Mouse (Mus musculus): ENCODE measurements around the gene Pard3b. TPM values are rescaled to one million over a fixed set of nuclear protein-coding genes. Genes with fewer than 3 reads are reported as not detected.

Gene Pard3b
- polyA plus RNA-seq, 1 experiment: 3.4 TPM

GRCm38 (mm10) chr1:62624836-62625235, 986.2 kb downstream of the Pard3b start:
- Histone ChIP-seq H3K27ac (ENCODE audit: insufficient read depth, low read depth, low read length) (no peak overlapping the region), H3K4me1 (ENCODE audit: control insufficient read depth, insufficient read depth, low read length) (no peaks in the 10 kb centered on the region), H3K4me3 (ENCODE audit: insufficient read depth, low read depth, low read length) (no peak overlapping the region), H3K36me3 (ENCODE audit: control insufficient read depth, insufficient read depth, low read length) (no peaks in the 10 kb centered on the region), H3K27me3 (replicated peaks; ENCODE audit: control insufficient read depth, insufficient read depth, low read length) (no peaks in the 10 kb centered on the region)
- 90% methylated on average over 6 of the region's 6 CpGs for WGBS
- no peak for DNase-seq
- no peak for TF ChIP-seq POLR2A (IDR thresholded peaks at IDR 0.05; ENCODE audit: low read depth, low read length)
- no peak for TF ChIP-seq CTCF (conservative IDR thresholded peaks at IDR 0.05; ENCODE audit: insufficient read depth, insufficient read length, low read depth, low read length)

GRCm38 (mm10) chr1:62625332-62625731, 986.7 kb downstream of the Pard3b start:
- Histone ChIP-seq H3K27ac (ENCODE audit: insufficient read depth, low read depth, low read length) (no peak overlapping the region), H3K4me3 (ENCODE audit: insufficient read depth, low read depth, low read length) (no peak overlapping the region), H3K4me1 (ENCODE audit: control insufficient read depth, insufficient read depth, low read length) (no peaks in the 10 kb centered on the region), H3K27me3 (replicated peaks; ENCODE audit: control insufficient read depth, insufficient read depth, low read length) (no peaks in the 10 kb centered on the region), H3K36me3 (ENCODE audit: control insufficient read depth, insufficient read depth, low read length) (no peaks in the 10 kb centered on the region)
- 76% methylated on average over 4 of the region's 4 CpGs for WGBS
- no peak for DNase-seq
- no peak for TF ChIP-seq POLR2A (IDR thresholded peaks at IDR 0.05; ENCODE audit: low read depth, low read length)
- TF ChIP-seq CTCF (conservative IDR thresholded peaks at IDR 0.05; ENCODE audit: insufficient read depth, insufficient read length, low read depth, low read length): no peak

DNA sequence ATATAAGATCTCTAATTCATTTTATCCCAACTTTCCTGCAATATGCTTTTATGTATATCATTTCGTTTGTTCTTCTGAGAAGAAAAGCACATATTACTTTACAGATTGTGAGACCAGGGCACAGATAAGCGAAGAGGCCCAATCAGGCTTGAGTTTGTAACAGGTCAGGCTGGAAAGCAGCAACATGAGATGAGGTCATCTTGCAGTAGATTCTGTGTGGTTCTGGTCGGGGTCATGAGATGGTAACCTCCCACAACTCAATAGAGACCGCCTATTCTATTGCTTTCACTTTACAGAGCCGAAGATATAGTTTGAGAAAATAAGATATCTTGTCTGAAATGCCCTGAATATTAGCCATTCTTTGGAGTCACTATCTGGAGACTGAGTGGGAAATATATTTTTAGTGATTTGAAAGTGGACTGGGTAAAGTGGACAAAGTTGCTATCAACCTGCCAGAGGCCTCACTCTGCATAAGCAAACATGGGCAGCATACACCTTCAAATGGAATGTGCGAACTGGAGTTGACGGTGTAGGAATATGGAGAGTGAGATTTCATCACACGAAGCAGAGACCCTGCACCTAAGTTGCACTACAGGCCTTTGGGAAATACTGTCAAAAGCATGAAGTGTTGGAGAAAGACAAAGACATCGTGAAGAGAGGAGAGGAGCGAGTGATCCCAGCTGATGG, 987.3 kb downstream of the Pard3b start:
- Histone ChIP-seq H3K27ac (ENCODE audit: insufficient read depth, low read depth, low read length) (no peak overlapping the region), H3K27me3 (replicated peaks; ENCODE audit: control insufficient read depth, insufficient read depth, low read length) (no peaks in the 10 kb centered on the region), H3K4me1 (ENCODE audit: control insufficient read depth, insufficient read depth, low read length) (no peaks in the 10 kb centered on the region), H3K4me3 (ENCODE audit: insufficient read depth, low read depth, low read length) (no peak overlapping the region), H3K36me3 (ENCODE audit: control insufficient read depth, insufficient read depth, low read length) (no peaks in the 10 kb centered on the region)
- TF ChIP-seq POLR2A (IDR thresholded peaks at IDR 0.05; ENCODE audit: low read depth, low read length) (no peak), CTCF (conservative IDR thresholded peaks at IDR 0.05; ENCODE audit: insufficient read depth, insufficient read length, low read depth, low read length) (no peak)
- DNase-seq: no peak
- WGBS: 92% methylated on average over 10 of the region's 10 CpGs

- H3K27me3 ChIP-seq (replicated peaks; ENCODE audit: control insufficient read depth, insufficient read depth, low read length): no peaks in the 10 kb centered on the region
- no peak overlapping the region for H3K27ac ChIP-seq (ENCODE audit: insufficient read depth, low read depth, low read length)
- H3K36me3 ChIP-seq (ENCODE audit: control insufficient read depth, insufficient read depth, low read length): no peaks in the 10 kb centered on the region
- H3K4me1 ChIP-seq (ENCODE audit: control insufficient read depth, insufficient read depth, low read length): no peaks in the 10 kb centered on the region
- no peak for TF ChIP-seq POLR2A (IDR thresholded peaks at IDR 0.05; ENCODE audit: low read depth, low read length)
- no peak for TF ChIP-seq CTCF (conservative IDR thresholded peaks at IDR 0.05; ENCODE audit: insufficient read depth, insufficient read length, low read depth, low read length)
- 66% methylated on average over 1 of the region's 1 CpGs for whole genome bisulfite sequencing
- no peak for DNase-seq
- no peak overlapping the region for H3K4me3 ChIP-seq (ENCODE audit: insufficient read depth, low read depth, low read length)
Observed at GRCm38 (mm10) chr1:62629952-62630351, 991.3 kb downstream of the Pard3b start.

DNA sequence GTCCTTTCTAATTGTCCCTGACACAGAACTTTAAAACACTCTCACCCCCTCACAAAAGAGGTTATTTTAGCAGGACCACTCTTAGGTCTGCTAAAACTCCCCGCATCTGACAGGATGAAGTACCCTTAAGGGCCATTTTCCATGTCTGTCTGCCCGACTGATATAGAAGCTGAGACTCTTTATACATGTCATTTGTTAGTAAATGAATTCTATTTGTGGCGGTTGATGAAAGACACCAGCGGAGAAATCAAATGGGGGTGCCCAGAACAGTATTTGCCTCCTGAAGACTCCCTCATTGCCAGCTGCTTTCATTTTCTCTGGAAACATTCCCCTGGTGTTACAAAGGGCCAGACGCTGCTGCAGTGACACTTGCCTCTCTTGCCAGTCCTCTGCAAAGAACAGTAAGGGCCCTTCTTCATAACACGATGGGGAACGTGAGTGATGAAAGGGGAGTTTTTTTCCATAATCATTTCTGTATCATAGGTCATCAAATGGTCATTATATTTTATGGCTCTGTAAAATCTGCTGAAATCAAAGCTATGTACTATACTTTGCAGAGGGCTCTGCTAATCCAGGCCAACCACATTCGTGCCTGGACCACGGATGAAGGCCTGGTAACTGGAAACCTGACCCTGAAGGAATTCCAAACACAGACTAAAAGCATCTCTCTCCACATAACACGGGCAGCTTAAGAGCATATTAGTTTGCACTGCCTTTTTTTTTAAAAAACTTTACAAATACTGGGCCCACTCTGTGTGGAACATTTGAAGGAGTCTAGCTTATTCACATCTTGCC, 993.1 kb downstream of the Pard3b start:
- DNase-seq: no peak
- no peaks in the 10 kb centered on the region for H3K4me1 ChIP-seq (ENCODE audit: control insufficient read depth, insufficient read depth, low read length)
- WGBS: 79% methylated on average over 10 of the region's 10 CpGs
- no peaks in the 10 kb centered on the region for H3K36me3 ChIP-seq (ENCODE audit: control insufficient read depth, insufficient read depth, low read length)
- no peak for TF ChIP-seq CTCF (conservative IDR thresholded peaks at IDR 0.05; ENCODE audit: insufficient read depth, insufficient read length, low read depth, low read length)
- no peak overlapping the region for H3K27ac ChIP-seq (ENCODE audit: insufficient read depth, low read depth, low read length)
- H3K27me3 ChIP-seq (replicated peaks; ENCODE audit: control insufficient read depth, insufficient read depth, low read length): no peaks in the 10 kb centered on the region
- H3K4me3 ChIP-seq (ENCODE audit: insufficient read depth, low read depth, low read length): no peak overlapping the region

DNA sequence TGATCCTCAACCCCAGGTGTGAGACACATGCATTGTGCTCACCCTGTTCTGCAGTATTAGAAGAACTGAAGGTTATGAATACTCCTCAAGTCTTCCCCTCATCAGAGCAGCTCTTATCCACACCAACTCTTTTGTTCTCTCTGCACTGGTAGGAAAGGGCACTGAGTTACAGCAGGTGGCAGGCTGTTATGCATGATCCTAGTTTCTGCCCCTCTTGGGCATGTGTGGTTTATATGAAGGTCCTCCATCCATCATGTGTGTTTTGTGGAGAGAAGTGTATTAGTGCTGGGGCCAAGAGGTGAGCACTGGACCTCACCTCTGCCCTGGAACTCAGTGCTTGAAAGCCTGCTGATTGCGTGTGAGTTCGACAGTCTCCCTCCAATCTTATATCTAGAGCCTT, 994.3 kb downstream of the Pard3b start:
- H3K4me3 ChIP-seq (ENCODE audit: insufficient read depth, low read depth, low read length): no peak overlapping the region
- no peaks in the 10 kb centered on the region for H3K4me1 ChIP-seq (ENCODE audit: control insufficient read depth, insufficient read depth, low read length)
- WGBS: 94% methylated on average over 2 of the region's 2 CpGs
- no peak overlapping the region for H3K27ac ChIP-seq (ENCODE audit: insufficient read depth, low read depth, low read length)
- TF ChIP-seq CTCF (conservative IDR thresholded peaks at IDR 0.05; ENCODE audit: insufficient read depth, insufficient read length, low read depth, low read length): no peak
- TF ChIP-seq POLR2A (IDR thresholded peaks at IDR 0.05; ENCODE audit: low read depth, low read length): no peak
- no peak for DNase-seq
- no peaks in the 10 kb centered on the region for H3K36me3 ChIP-seq (ENCODE audit: control insufficient read depth, insufficient read depth, low read length)
- no peaks in the 10 kb centered on the region for H3K27me3 ChIP-seq (replicated peaks; ENCODE audit: control insufficient read depth, insufficient read depth, low read length)

- TF ChIP-seq POLR2A (IDR thresholded peaks at IDR 0.05; ENCODE audit: low read depth, low read length) (no peak), CTCF (conservative IDR thresholded peaks at IDR 0.05; ENCODE audit: insufficient read depth, insufficient read length, low read depth, low read length) (no peak)
- H3K36me3 ChIP-seq (ENCODE audit: control insufficient read depth, insufficient read depth, low read length): no peaks in the 10 kb centered on the region
- no peaks in the 10 kb centered on the region for H3K27me3 ChIP-seq (replicated peaks; ENCODE audit: control insufficient read depth, insufficient read depth, low read length)
- no peaks in the 10 kb centered on the region for H3K4me1 ChIP-seq (ENCODE audit: control insufficient read depth, insufficient read depth, low read length)
- WGBS: 60% methylated on average over 6 of the region's 6 CpGs
- no peak overlapping the region for H3K4me3 ChIP-seq (ENCODE audit: insufficient read depth, low read depth, low read length)
- H3K27ac ChIP-seq (ENCODE audit: insufficient read depth, low read depth, low read length): no peak overlapping the region
- DNase-seq: no peak
Observed at GRCm38 (mm10) chr1:62635203-62635602, 996.6 kb downstream of the Pard3b start.

Measured in kidney, adult 2 months (tissue).